Mouse (Mus musculus): ENCODE results near the gene Sowaha.
A peak's percentile ranks its signal among the peaks of the same experiment; 100 is the strongest.
"Not testable (repeated sequence)": the region's sequence is repeated elsewhere in the genome, so short reads cannot be mapped to it uniquely, and the experiment has no call there.

Sowaha gene

GRCm38 (mm10) chr11:53433057-53433456 is 47.0 kb downstream of the Sowaha start:
- no peak for DNase-seq

GRCm38 (mm10) chr11:53431347-53432056 is 48.6 kb downstream of the Sowaha start:
- DNase-seq: no peak

- peak; percentile 99 for DNase-seq
These were observed 49.3 kb downstream of the Sowaha start, which contains the start of the genes Uqcrq and Gdf9 for GRCm38 (mm10) chr11:53430670-53431346. Gene Uqcrq (minus strand): TSS chr11:53430831. Gene Gdf9 (plus strand): TSS chr11:53431023.

DNA sequence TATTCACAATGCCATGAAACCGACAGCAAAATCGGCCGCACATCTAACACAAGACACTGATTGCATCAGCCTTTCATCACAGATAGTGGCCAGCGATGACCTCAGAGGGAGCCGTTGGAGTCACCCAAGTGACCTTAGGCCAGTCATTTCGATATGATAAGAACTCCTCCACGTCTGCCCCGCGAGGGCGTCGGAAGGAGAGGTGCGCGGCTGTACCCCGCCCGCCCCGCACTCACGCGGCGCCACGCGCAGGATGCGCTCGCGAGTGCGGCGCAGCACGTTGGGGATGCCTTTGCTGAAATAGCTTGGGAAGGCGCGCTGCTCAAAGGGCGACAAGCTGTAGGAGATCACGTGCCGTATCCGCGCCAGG is 49.8 kb downstream of the Sowaha start:
- no peak for DNase-seq

DNA sequence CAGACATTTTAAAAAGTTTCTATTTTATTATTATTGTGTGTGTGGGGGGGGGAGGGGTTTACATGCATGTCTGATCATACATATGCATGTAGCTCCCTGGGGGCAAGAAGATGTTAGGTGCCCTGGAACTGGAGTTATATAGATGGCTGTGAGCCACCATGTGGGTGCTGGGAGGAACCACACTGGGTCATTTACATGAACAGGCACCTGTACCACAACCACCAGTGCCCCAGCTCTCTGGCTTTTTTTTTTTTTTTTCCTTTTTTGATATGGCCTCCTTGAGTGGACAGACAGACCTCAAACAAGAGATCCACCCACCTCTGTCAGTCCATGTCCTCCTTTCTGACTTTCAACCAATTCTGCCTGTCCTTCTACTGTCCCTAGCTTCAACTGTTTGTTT is 50.9 kb downstream of the Sowaha start:
- no peak for DNase-seq

GRCm38 (mm10) chr11:53428716-53429057 is 51.4 kb downstream of the Sowaha start:
- DNase-seq: no peak

GRCm38 (mm10) chr11:53427993-53428715 is 51.9 kb downstream of the Sowaha start:
- DNase-seq: no peak

DNA sequence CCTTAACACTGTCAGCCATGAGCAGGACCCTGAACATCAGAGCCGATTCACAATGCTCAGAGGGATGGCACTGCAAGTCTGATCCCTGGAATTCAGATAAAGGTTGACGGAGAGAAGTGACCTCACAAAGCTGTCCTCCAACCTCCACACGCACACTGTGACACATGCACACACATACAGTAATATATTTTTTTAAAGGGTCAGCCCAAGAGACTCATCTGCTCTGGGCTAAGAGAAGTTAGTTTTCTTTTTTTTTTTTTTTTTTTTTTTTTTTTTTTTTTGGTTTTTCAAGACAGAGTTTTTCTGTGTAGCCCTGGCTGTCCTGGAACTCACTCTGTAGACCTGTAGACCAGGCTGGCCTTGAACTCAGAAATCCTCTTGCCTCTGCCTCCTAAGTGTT is 53.2 kb downstream of the Sowaha start:
- not testable (repeated sequence) for DNase-seq
